Mouse (Mus musculus): ENCODE measurements around the gene Dad1. TPM values are rescaled to one million over a fixed set of nuclear protein-coding genes. Genes with fewer than 3 reads are reported as not detected.

Gene Dad1
- total RNA-seq, 2 experiments from 2014 or later, result 195 to 211 TPM

DNA sequence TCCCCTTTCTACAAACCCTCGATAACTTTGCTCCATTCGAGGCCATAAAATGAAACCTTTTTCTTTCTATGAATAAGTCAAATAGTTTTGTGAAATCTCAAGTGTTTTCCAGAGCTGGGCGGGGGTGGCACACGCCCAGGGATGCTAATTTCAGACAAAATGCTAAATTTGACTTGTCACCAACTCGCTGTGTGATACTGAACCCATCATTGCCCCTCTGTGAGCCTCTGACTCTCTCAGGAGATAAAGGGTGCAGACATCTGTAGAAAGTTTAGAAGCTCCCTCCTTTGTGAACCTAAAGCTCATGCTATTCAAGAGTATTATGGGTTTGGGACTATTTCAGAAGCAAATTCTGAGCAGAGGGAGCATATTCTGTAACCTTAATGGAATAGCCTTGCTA is 46.0 kb downstream of the Dad1 start:
- no peak for DNase-seq (ENCODE audit: low spot score in 2 of 2)

DNA sequence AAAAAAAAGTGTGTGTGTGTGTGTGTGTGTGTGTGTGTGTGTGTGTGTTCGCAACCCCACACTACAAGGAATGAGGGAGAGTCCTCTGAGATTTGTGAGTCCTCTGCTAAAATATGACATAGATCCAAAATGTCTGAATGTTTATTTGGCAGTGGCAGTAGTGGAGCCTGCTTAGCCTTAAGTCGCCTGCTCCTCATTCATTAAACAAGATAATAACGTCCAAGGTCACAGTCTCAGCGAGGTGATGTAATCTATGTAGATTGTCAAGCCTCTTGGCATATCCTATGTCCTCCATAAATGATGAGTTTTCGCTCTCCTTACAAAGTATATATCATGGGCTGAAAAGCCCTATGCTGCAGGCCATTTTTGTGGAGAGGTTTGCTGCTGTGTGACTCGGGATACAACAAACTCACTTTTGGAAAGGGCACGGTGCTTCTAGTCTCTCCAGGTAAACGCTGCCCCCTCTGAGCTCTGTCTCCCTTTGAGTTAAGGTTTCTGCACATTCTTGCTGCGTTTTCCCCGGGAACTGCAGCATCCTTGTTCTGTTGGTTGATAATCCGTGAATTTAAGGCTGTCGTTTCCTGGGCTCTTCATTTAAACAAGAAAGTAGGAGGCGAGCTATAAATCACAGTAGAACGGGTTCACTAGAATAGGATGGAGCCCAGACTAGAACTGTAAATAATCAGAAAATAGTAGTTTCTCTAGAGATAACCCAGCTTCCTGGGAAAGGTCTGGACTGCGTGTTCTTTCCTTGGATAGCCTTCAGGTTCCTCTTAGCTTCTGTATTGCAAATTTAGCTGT is 47.0 kb downstream of the Dad1 start:
- no peak for DNase-seq (ENCODE audit: low spot score in 2 of 2)

DNA sequence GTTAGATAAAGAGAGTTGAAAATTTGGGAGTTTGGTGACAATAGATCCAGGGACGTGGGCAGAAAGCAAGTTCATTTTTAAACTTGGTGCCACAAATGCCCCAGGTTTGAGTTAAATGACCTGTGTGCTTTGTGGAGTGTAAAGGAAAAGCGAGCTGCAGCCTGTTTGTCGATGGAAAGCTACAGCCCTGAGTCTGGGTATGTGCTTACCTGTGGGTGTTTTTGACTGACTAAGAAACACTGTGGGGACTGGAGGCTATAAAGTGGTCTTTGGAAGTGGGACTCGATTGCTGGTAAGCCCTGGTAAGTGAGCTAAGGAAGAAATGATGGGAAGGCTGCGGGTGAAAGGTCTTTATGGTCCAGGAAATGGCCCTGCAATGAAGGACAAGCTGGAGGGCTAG is 47.6 kb downstream of the Dad1 start:
- no peak for DNase-seq (ENCODE audit: low spot score in 2 of 2)

DNA sequence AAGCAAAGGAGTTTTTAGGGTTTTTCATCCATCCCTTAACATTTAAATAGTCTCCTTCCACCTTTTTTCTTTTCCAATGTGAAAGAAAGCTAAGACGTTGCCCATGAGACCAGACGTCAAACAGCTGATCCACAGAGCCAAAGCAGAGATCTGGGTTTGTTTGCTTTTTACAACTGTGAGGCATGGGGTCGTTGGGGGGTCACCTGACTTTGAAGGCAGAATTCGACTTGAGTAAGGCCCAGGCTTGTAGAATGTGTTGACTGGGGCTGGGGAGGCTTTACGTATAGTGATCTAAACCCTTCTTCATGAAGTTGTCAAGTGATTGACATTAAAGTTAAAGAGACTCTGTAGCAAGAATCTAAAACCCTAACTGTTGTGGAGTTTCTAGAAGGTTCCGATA is 48.0 kb downstream of the Dad1 start:
- DNase-seq (ENCODE audit: low spot score in 2 of 2), result no peak

DNA sequence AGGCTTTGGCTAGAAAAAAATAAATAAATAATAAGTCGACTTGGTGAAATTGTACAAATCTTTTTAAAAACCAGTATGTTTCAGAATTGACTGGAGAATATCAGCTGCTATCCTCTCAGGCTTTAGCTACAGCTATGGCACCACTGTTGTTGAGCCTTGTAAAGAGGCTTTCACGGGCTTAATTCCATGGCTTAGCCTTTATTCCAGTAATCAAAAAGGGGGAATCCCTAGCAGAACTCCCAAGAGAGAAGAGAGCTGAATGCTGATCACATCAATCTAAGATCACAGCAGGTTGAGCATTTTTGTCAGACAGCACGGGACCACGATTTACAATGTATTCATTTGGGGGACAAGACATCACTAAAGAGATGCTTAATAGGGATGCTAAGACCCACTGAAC is 49.1 kb downstream of the Dad1 start:
- DNase-seq (ENCODE audit: low spot score in 2 of 2), result no peak

DNA sequence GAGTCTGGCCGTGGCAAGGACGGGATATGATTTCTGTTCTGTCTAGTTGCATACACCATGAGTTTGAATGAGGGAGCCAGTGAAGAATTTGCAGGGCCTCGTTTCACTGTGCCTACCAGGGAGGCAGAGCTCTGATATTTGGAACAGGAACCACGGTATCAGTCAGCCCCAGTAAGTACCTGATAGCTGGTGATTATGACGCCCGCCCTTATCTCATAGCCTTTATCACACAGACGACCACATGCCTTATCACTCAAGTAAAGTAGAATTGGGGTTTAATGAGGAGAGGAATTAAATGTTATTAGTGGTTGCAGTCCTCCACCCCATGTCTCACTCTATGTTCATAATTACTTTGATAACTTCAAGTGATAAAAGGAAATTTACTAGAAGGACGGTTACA is 49.6 kb downstream of the Dad1 start:
- DNase-seq (ENCODE audit: low spot score in 2 of 2), result no peak

DNA sequence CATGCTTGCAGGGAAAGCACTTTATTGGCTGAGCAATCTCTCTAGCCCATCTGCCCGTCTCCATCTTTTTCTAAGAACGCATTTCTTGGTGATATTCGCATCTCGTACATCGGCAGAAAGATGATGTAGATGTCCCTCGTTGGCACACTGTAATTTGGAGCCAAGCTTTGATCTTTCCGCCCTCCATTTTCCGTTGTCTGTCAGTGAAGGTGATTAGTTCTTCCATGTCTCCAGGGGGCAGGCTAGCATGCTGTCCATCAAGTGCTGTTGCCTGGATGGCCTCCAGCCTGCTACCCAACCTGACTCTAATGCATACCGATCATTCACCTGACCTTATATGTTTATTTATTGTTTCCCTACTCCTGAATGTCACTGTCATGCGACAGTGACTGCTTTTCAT is 50.1 kb downstream of the Dad1 start:
- no peak for DNase-seq (ENCODE audit: low spot score in 2 of 2)

DNA sequence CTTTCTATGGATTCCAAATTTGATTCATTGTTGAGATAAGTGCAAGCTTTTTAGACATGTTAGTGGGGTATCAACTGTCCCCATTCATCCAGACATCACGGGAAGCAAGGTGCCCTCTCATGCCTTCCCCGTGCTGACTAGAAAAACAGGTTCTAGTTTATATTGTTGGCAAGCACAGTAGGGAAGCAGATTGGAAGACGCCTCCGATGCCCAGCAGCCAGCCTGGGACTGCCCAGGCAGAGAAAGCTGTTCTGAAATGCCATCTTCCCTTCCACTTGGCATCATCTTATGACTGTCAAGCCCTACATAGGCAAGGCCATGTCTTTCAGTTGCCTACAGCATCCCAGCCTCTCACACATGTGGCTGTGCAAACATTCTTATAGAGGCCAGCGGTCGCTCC is 50.7 kb downstream of the Dad1 start:
- DNase-seq (ENCODE audit: low spot score in 2 of 2), result no peak

DNA sequence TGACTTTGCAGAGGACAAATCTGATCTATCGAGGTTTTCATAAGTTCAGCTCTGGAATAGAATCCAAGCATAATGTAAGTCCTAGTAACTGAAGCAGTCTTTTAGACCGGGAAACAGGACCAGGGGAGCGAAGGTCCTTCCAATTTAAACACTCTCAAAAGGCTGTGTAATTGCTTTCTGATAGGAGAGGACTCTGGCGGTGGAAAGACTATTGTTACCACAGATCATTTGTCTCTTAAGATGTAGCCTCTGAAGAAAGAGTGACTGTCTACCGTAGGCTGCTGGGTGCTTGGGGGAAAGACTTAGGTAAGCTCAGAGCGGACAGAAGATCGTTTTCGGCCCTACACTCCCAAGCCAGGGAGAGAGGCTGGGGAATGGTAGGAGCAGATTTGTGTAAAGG is 53.5 kb downstream of the Dad1 start:
- no peak for DNase-seq (ENCODE audit: low spot score in 2 of 2)

DNA sequence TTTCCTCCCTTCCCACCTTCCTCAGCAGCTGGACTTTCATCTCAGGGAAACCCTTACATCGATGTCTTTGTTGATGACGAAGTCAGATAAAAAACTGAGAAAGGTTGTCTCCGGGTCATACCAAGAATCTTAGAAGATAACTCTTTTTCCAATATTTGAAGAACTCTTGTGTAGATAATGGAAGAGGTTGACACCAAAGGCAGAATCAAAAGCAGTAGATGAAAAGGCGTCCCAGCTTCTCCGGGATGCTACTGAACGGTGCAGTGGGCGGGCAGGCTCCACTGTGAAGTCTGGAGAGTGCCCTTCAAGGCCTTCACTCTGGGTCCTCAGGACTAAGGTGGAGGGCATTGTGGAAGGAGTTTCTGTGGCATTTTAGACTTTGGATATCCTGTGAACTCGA is 54.2 kb downstream of the Dad1 start:
- no peak for DNase-seq (ENCODE audit: low spot score in 2 of 2)

DNA sequence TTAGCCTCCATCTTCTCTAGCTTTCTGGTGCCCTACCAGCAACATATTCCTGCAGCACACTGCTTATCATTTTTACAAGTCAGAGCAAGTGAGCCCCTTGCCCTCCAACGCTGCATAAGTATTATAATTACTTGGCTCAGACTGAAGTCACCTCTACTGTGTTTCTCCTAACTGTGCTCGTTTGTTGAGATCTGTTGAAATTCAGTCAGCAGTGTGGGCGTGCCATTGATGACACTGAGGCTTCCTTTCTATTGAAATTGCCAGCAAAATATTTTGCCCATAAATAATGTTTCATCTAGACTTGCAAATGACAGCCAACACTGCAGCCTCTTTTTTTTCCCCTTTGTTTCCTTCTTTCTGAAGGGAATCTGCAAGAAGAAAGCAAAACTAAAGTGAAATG is 56.2 kb downstream of the Dad1 start:
- no peak for DNase-seq (ENCODE audit: low spot score in 2 of 2)

DNA sequence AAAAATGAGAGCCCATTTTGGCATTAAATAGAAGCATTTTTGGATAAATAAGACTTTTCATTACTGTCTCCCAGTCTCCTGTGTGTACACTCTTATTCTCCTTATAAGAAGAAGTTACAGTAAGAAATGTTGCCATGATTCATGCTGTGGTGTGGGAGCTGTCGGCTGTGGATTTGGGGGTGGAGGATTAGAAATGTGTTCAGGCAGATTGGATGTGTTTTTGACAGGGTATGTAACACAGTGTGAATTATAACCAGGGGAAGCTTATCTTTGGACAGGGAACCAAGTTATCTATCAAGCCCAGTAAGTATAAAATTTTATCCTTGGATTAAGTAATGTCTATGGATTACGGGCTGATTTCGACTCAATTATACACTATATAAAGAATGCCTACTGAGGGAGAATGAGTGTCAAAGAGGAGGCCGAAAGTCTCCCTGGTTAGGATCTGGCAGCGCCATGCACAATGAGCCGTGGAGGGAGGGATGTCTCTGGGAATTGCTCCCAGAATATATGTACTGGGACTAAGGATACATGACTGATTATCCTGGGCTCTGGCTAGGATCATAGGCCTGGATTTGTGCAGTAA is 58.0 kb downstream of the Dad1 start:
- no peak for DNase-seq (ENCODE audit: low spot score in 2 of 2)

DNA sequence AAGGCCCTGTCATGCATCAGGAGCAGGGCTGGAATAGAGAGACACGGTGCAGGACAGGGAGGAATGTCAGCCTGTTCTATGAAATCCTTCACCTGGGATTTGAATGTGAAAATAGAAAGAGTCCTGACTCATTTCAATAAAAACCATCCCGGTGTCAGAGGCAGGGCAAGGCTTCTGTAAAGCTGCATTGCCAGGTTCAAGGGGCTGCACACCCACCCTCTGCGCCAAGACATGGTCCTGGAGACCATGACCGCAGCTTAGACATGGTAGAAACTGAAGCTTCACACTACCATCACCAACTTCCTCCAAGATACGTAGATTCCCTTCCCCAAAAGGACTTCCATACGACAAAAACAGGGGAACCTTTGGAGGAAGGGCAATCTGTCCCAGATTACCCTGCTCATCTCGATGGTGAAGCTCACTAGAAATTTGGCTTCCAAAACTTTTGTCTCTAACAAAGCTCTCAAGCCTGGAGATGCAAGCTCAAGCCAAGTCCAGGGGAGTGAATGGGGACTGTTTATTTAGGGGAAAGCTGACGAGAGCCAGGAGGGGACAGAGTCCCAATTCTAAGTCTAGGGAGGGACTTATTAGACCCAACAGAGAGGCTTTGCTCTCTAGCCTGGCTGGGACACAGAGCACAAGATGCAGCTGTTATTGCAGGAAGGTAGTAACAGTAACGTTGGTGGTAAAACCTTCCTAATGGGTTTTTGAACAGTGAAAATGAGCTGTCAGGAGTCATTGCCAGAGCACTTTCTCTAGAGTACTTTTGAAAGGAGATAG is 60.4 kb downstream of the Dad1 start:
- DNase-seq (ENCODE audit: low spot score in 2 of 2), result no peak

DNA sequence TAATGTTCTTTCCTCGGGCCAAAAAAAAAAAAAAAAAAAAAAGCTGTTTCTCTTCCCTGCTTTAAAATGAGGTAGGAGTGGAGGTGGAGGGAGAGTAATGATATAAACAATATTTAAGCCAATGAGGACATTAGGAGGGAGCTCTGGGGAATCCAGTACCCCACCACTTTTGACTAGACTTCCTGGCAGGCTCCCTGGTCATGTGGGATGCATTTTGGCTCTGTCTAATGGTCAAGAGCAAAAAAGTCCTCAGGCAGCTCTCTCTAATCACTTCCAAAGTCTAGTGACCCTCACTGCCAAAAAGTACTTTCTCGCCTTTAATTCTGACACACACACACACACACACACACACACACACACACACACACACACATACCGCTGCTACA is 61.4 kb downstream of the Dad1 start:
- DNase-seq (ENCODE audit: low spot score in 2 of 2), result no peak

DNA sequence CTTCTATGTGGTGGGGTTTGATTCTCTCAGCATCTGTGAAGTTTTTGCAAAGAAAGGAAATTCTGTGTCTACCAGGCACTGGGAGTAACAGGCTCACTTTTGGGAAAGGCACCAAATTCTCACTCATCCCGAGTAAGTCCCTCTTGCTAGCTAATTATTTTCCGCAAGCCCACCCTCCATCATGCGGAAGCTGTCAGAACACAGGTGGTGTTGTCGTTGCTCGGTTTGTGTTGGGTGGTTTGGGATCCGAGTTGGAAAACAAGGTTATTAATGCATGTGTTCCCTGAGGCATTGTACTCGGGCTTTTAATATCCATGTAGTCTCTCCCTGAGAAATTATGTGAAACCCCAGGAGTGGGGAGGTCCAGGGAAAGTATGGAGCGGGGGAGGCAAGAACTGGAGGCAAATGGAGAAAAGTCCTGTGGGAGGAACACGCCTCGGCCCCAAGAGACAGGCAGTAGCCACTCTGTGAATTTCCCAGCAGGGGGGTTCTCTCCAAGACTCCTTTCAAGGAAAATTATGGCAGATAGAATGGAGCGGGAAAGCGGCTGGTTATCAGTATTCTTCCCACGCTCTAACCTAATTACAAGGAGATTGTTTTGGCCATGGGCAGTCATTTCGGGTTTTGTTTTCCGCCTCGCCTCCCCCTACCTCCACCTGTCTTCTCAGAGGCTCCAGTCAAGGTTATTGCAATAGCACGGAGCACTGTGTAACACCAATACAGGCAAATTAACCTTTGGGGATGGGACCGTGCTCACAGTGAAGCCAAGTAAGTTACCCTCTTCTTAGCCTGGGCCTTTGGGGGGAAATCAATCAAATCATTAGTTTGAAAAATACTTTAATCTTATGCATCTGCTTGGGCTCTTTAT is 62.1 kb downstream of the Dad1 start:
- no peak for DNase-seq (ENCODE audit: low spot score in 2 of 2)

DNA sequence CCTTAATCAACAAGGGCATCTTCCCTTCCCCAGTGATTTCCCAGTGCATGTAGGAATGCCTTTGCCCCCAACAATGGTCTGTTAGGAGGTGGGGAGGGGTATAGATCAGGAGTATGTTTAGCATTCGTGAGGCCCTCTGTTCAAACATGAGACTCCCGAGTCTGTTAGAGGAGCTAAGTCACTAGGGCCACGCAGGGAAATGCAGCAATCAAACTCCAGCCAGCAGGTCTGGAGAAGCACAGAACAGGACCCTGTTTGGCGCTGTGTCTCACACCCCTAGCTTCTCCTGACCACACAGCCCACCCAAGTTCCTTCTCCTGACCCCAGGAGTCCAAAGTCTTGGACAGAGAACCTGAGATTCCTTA is 62.9 kb downstream of the Dad1 start:
- DNase-seq (ENCODE audit: low spot score in 2 of 2), result no peak

DNA sequence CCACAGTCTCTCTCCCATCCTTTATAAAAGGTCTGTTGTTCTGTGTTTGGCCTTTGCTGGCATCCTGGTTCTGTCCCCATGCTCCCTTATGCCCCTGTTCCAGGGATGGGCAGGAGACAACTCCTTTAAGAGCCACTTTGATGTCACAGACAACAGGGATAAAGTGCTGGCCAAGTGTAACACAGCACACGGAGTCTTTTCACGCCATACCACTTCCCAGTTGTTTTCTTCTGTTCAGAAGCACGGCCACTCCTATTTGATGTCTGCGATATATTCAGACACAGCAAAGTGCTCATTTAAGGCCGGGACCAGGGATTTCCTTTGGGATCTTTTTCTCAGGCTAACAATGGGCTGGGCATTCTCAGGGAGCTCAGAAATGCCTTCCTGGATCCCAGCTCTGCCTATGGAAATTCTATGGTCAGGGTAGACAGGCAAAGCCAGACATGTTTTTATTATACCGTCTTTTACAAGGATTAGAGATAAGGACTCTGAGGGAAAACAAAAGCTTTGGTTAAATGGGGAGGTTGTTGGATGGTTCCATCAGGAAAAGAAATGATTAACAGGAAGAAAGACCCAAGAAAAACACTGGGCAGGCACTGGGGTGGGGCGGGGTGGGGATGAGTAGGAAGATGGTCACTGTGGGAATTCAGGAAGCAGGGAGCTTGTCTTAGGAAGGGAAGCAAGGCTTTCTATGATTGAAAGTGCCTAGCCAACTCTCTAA is 63.4 kb downstream of the Dad1 start:
- no peak for DNase-seq (ENCODE audit: low spot score in 2 of 2)

DNA sequence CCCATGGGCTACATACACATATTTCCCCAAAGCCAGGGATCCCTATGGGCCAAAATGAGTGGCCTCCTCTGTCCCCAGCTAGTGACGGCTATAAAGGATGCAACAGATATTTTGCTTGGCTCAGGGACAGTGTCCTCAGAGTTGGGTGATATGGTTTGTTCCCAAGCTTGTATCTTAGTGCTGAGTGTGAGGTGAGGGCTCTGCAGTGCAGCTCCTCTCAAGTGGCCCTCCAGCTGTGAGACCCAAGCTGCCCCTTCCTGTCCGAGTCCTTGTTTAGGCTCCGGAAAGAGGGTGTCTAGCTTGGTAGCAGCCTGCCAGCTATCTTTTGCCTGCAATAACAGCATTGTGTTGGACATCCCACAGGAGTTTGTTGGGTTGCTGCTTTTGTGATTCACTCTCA is 64.6 kb downstream of the Dad1 start:
- DNase-seq (ENCODE audit: low spot score in 2 of 2), result no peak

DNA sequence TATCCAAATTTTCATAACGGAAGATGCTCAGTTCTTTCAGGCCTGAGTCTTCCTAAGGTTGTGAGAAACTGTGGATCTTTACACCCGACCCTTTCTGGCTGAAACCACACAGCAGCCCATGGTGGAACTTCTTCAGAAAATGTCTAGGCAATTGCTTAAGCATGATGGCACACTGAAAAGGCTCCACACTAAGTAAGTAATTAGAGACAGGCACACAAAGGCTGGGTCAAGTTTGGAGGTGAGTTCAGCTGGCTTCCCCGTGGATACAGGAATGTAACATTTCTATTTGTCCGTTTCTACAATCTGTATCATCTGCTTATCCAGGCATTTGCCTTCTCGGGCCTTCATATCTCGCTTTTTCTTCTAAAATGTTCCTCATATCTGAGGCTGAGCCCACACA is 66.7 kb downstream of the Dad1 start:
- DNase-seq (ENCODE audit: low spot score in 2 of 2), result no peak
